Mouse (Mus musculus): ENCODE data around the gene Mapkap1.

Gene Mapkap1

GRCm38 (mm10) chr2:34518526-34518925 is 112.0 kb downstream of the Mapkap1 start:
- in situ Hi-C loops (cut with MboI; ENCODE audit: low pct_unique_long_range_greater_than_20kb in 1 of 2, low sequenced_read_pairs in 2 of 2, unreplicated experiment in 1 of 2) = no loop called here

GRCm38 (mm10) chr2:34519525-34519924 is 113.0 kb downstream of the Mapkap1 start:
- in situ Hi-C loops (cut with MboI; ENCODE audit: low pct_unique_long_range_greater_than_20kb in 1 of 2, low sequenced_read_pairs in 2 of 2, unreplicated experiment in 1 of 2) = no loop called here

GRCm38 (mm10) chr2:34521384-34521783 is 114.8 kb downstream of the Mapkap1 start:
- in situ Hi-C loops (cut with MboI; ENCODE audit: low pct_unique_long_range_greater_than_20kb in 1 of 2, low sequenced_read_pairs in 2 of 2, unreplicated experiment in 1 of 2) = no loop called here

- in situ Hi-C loops (cut with MboI; ENCODE audit: low pct_unique_long_range_greater_than_20kb in 1 of 2, low sequenced_read_pairs in 2 of 2, unreplicated experiment in 1 of 2) = no loop called here
Observed at GRCm38 (mm10) chr2:34526527-34527371, 120.2 kb downstream of the Mapkap1 start.

- in situ Hi-C loops (cut with MboI; ENCODE audit: low pct_unique_long_range_greater_than_20kb in 1 of 2, low sequenced_read_pairs in 2 of 2, unreplicated experiment in 1 of 2) = no loop called here
Observed at GRCm38 (mm10) chr2:34528491-34528890, 121.9 kb downstream of the Mapkap1 start.

DNA sequence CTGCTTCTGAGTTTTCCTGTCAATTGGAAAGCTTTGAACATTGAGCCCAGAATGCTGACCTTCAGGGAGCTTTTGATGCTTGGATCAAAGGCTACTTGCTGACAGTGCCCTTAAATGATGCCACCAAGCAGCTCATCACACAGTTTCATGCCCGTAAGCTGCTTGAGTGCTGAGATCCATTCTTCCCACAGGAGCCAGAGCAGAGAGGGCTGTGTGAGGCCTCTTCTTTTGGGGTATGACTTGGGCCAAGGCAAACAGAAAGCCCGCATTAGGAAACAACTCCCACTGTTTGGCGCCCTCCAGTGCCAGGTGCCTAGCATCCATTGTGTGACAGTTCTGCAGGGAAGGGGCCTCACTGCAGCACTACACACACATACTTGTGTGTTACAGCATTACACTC is 123.5 kb downstream of the Mapkap1 start:
- in situ Hi-C loops (cut with MboI; ENCODE audit: low pct_unique_long_range_greater_than_20kb in 1 of 2, low sequenced_read_pairs in 2 of 2, unreplicated experiment in 1 of 2) = no loop called here

- in situ Hi-C loops (cut with MboI; ENCODE audit: low pct_unique_long_range_greater_than_20kb in 1 of 2, low sequenced_read_pairs in 2 of 2, unreplicated experiment in 1 of 2) = no loop called here
Observed at GRCm38 (mm10) chr2:34531801-34532298, 125.3 kb downstream of the Mapkap1 start.

DNA sequence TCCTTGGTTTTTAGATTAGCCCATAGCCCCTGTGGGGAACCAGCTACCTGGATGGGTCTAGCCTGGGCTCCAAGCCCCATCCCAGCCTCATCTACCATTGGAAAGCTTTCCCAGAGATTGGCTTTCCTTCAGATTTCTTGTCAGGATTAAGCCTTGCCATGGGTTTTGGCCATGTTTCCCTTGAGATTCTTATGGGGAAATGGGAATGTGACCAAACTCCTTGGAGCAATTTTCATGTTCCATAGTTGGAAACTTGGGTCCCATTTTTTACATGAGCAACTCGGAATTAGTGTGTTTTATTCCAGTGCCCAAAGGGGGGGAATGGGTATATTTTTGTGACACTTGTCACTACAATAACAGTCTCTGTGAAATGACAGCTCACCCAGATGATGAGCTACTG is 125.8 kb downstream of the Mapkap1 start:
- in situ Hi-C loops (cut with MboI; ENCODE audit: low pct_unique_long_range_greater_than_20kb in 1 of 2, low sequenced_read_pairs in 2 of 2, unreplicated experiment in 1 of 2) = no loop called here

GRCm38 (mm10) chr2:34533281-34533680 is 126.7 kb downstream of the Mapkap1 start:
- in situ Hi-C loops (cut with MboI; ENCODE audit: low pct_unique_long_range_greater_than_20kb in 1 of 2, low sequenced_read_pairs in 2 of 2, unreplicated experiment in 1 of 2) = no loop called here

DNA sequence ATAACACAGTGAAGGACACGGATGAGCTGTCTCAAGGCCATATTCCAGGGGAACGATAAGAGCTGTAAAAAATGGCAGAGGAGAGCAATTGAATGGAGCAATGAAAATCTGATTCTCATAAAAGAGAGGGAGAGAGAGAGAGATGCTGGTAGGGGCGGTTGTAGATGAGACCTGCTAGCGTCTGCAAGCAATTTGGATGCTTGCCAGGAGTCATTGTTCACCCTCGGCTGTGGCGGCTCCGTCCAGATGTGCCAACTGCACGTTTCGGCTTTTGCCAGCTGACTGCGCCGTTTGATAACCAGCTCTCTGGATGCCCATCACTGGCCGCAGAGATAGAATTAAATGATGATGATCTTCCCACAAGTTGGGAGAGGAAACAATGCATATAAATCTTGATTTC is 128.4 kb downstream of the Mapkap1 start:
- in situ Hi-C loops (cut with MboI; ENCODE audit: low pct_unique_long_range_greater_than_20kb in 1 of 2, low sequenced_read_pairs in 2 of 2, unreplicated experiment in 1 of 2) = no loop called here

- in situ Hi-C loops (cut with MboI; ENCODE audit: low pct_unique_long_range_greater_than_20kb in 1 of 2, low sequenced_read_pairs in 2 of 2, unreplicated experiment in 1 of 2) = no loop called here
Observed at GRCm38 (mm10) chr2:34537356-34537755, 130.8 kb downstream of the Mapkap1 start.

DNA sequence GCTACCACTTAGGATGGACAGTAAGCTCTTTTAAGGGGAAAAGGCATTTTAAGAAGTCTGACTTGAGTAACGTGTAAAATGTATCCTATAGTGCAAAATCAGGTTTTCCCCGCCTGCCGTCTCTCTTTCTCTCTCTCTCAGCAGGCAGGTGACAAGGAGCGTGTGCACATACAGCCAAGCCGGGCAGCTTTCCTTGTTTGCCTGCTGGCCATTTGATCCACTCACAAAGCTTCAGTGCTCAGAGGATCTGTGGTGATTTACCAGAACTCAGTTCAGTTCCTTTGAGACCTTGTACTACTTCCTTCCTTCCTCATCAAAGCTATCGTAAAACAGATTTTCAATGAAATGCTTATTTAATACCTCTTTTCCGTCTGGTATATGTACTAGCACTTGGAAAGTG is 137.0 kb downstream of the Mapkap1 start:
- in situ Hi-C loops (cut with MboI; ENCODE audit: low pct_unique_long_range_greater_than_20kb in 1 of 2, low sequenced_read_pairs in 2 of 2, unreplicated experiment in 1 of 2) = no loop called here

DNA sequence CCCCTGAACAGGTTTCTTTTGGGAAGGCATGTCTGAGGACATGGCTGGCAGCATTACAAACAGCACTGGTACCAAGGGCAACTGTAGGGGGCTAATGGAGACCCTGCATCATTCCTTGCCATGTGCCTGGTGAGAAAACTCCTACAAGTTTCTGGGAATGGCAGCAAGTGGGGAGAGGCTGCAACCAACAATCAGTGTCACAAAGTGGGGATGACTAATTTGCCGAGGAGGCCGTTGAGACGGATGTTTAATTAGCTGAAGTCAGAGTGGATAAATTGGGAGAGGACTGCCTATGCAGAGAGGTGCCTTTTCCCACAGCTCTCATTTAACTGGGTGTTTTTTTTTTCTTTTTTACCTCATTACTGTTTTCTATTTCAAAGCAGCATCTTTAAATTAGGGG is 137.4 kb downstream of the Mapkap1 start:
- in situ Hi-C loops (cut with MboI; ENCODE audit: low pct_unique_long_range_greater_than_20kb in 1 of 2, low sequenced_read_pairs in 2 of 2, unreplicated experiment in 1 of 2) = no loop called here

DNA sequence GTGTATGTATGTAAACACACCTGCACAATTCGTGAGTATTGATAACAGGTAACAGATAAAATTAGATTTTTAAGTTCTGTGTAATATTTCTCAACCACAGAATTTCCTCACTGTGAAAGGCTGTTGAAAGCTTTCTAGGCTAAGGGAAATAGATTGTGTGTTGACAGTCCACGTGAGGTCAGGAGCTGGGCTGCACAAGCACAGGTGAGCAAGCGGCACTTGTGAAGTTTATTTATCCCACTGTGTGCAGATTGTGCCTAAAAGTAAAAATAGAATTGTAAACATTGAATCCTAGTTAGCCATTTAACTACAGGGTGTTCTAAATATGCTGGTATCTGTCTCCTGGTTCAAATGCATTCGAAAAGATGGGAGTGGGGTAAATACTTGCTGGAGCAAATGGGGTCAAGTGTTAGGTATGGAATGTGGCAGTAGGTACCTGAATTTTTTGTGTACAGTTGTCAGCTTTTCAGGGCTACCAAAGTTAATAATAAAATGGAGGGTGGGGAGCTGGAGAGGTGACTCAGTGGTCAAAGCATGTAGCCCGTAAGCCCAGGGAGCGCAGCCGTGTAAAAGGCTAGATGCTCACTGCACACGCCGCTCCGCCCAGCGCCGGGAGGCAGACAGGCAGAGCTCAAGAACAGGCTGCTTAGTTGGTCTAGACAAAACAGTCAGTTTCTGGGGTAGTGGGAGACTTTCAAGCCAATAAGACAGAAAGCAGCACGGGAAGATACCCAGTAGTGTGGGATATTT is 138.2 kb downstream of the Mapkap1 start:
- in situ Hi-C loops (cut with MboI; ENCODE audit: low pct_unique_long_range_greater_than_20kb in 1 of 2, low sequenced_read_pairs in 2 of 2, unreplicated experiment in 1 of 2) = no loop called here

DNA sequence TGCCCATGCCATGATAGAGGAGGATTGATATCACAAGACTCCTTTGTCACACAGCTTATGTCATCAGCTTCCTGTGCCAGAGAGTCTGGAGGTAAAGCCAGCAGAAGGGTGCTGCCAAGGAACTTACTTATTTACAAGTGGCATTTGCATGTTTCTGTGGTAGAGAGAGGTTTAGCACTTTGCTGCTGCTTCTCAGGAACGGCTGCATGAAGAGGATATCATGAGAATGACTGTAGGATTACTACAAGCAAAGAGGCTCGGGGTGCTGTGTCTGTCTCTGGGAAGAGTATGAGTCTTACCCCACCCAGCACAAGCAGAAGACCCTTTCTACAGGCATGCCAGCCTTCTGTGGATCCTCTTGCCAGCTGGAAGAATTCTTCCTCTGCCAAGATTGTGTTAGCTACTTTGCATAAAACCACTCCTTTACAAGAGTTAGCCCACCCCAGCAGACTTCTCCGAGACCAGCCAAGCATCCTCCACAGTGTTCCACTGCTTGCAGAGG is 139.7 kb downstream of the Mapkap1 start:
- in situ Hi-C loops (cut with MboI; ENCODE audit: low pct_unique_long_range_greater_than_20kb in 1 of 2, low sequenced_read_pairs in 2 of 2, unreplicated experiment in 1 of 2) = no loop called here

DNA sequence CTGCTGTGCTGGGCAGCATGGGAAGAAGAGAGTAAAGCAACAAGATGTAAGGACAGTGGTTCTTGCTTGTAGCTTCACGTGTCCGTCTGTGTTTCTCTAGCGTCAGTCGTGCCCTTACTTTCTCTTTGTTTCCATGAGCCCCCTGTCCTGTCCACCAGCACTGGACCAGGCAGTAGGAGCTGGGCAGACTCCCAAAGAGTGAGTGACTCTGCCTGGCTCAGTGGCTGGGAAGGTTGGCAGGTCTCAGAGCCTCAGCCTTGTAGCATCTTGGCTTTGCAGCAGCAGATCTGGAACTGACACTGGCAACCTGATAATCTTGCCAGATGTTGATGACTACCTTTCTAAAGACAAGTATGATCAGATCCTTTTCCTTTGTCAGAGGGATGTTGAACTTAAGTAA is 140.9 kb downstream of the Mapkap1 start:
- in situ Hi-C loops (cut with MboI; ENCODE audit: low pct_unique_long_range_greater_than_20kb in 1 of 2, low sequenced_read_pairs in 2 of 2, unreplicated experiment in 1 of 2) = no loop called here

DNA sequence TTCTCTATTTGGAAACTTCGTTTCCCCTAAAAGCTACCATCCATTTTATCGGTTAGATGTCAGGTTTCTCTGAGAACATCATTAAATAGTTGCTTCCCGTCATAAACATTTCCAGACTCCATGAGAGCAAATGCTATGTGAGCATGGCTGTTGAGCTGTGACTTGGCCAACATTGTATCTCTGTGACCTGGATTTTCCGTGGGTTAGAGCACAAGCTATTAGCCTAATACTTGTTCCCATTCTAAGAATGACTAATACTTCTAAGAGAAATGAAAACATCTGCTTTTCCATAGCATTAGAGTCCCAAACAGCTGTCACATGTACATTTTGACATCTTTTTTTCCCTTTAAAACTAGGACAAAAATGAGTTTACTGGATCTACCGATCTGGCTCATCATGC is 142.4 kb downstream of the Mapkap1 start:
- in situ Hi-C loops (cut with MboI; ENCODE audit: low pct_unique_long_range_greater_than_20kb in 1 of 2, low sequenced_read_pairs in 2 of 2, unreplicated experiment in 1 of 2) = no loop called here

GRCm38 (mm10) chr2:34549469-34549868 is 142.9 kb downstream of the Mapkap1 start:
- in situ Hi-C loops (cut with MboI; ENCODE audit: low pct_unique_long_range_greater_than_20kb in 1 of 2, low sequenced_read_pairs in 2 of 2, unreplicated experiment in 1 of 2) = no loop called here

- in situ Hi-C loops (cut with MboI; ENCODE audit: low pct_unique_long_range_greater_than_20kb in 1 of 2, low sequenced_read_pairs in 2 of 2, unreplicated experiment in 1 of 2) = no loop called here
Observed at GRCm38 (mm10) chr2:34552772-34553171, 146.2 kb downstream of the Mapkap1 start.

Measured in mouse embryonic stem cell (cell line).